Mouse (Mus musculus) limb, embryonic 11.5 days (tissue): ENCODE data around the gene Dpf3. TPM values are rescaled to one million over a fixed set of nuclear protein-coding genes. Genes with fewer than 3 reads are reported as not detected.

Experiments used
- ATAC-seq: fragments of 200-750 bp; cut with Nextera tagmentation; 2 replicates; pipeline ENCODE4 v1.8.0; 2017; ENCODE audit warnings: low read depth; ENCODE audit not compliant: insufficient number of reproducible peaks, low FRiP score, low TSS enrichment
- DNase-seq: peaks from one replicate; pipeline ENCODE4 v3.0.0-alpha.2; 2015; ENCODE audit warnings: low spot score
- H3K27ac ChIP-seq: fragments of 300-500 bp; sonication (generic); replicated peaks from 2 replicates; pipeline ENCODE4 v1.5.1; 2014; ENCODE audit warnings: low read depth, mild to moderate bottlenecking, low read length
- H3K27me3 ChIP-seq: fragments of 300-500 bp; sonication (generic); 2 replicates; pipeline ENCODE4 v1.6.1; 2014; ENCODE audit warnings: mild to moderate bottlenecking, low read length, mixed read lengths; ENCODE audit not compliant: control insufficient read depth, insufficient read depth
- H3K36me3 ChIP-seq: fragments of 300-500 bp; sonication (generic); 2 replicates; pipeline ENCODE4 v1.6.1; 2014; ENCODE audit warnings: mild to moderate bottlenecking, low read length, moderate library complexity, mixed read lengths; ENCODE audit not compliant: control insufficient read depth, insufficient read depth
- H3K4me1 ChIP-seq: fragments of 300-500 bp; sonication (generic); 2 replicates; pipeline ENCODE4 v1.6.1; 2014; ENCODE audit warnings: low read length, mixed read lengths; ENCODE audit not compliant: control insufficient read depth, insufficient read depth
- H3K4me2 ChIP-seq: fragments of 300-500 bp; sonication (generic); 2 replicates; pipeline ENCODE4 v1.6.1; 2014; ENCODE audit warnings: low read depth, mild to moderate bottlenecking, moderate library complexity; ENCODE audit not compliant: severe bottlenecking
- H3K4me3 ChIP-seq: fragments of 300-500 bp; sonication (generic); 2 replicates; pipeline ENCODE4 v1.5.1; 2014; ENCODE audit warnings: low read depth, low read length
- H3K9ac ChIP-seq: fragments of 300-500 bp; sonication (generic); 2 replicates; pipeline ENCODE4 v1.6.1; 2014; ENCODE audit warnings: mild to moderate bottlenecking, low read length
- H3K9me3 ChIP-seq: fragments of 300-500 bp; sonication (generic); 2 replicates; pipeline ENCODE4 v1.6.1; 2016; ENCODE audit warnings: low read length; ENCODE audit not compliant: control insufficient read depth
- WGBS: fragments of 180-500 bp; shearing (Covaris S2); extraction: QIAGEN DNeasy Blood & Tissue Kit; methylation state at CpG from one replicate; pipeline ENCODE4 v1.1.7; 2014; 5-methylcytosine and 5-hydroxymethylcytosine counted together
- polyA plus RNA-seq: library from polyadenylated mRNA; unstranded; fragments of >200 nt; fragmentation: Nextera tagmentation; extraction: Ambion mirVana; gene quantifications from 2 replicates; pipeline ENCODE4 v1.2.1, GENCODE M21; 2014

Dpf3 gene
- polyA plus RNA-seq, 1 experiment from 2014 or later, result 3.6 TPM

GRCm38 (mm10) chr12:83485911-83486670, 1.4 kb downstream of the Dpf3 start:
- Histone ChIP-seq H3K27ac (no peak overlapping the region), H3K4me1 (peaks cover 14% of the 10 kb centered on the region), H3K4me2 (peak overlapping the region; percentile 99), H3K9ac (peak overlapping the region; percentile 48), H3K27me3 (peaks cover 20% of the 10 kb centered on the region), H3K4me3 (peak overlapping the region; percentile 68), H3K9me3 (no peaks in the 10 kb centered on the region), H3K36me3 (no peaks in the 10 kb centered on the region)
- WGBS, result under 1% methylated on average over 53 of the region's 53 CpGs
- ATAC-seq (no peak), DNase-seq (peak; percentile 57)

GRCm38 (mm10) chr12:83484855-83485745, 2.4 kb downstream of the Dpf3 start:
- Histone ChIP-seq H3K9ac (no peak overlapping the region; the same call in 1 of the 2 replicates), H3K4me1 (peaks cover 14% of the 10 kb centered on the region), H3K36me3 (no peaks in the 10 kb centered on the region), H3K9me3 (no peaks in the 10 kb centered on the region), H3K27ac (no peak overlapping the region), H3K4me3 (peak overlapping the region; percentile 68), H3K4me2 (peak overlapping the region; percentile 99), H3K27me3 (peaks cover 20% of the 10 kb centered on the region)
- peak; percentile 46 for DNase-seq
- ATAC-seq, result no peak
- under 1% methylated on average over 24 of the region's 24 CpGs for WGBS

DNA sequence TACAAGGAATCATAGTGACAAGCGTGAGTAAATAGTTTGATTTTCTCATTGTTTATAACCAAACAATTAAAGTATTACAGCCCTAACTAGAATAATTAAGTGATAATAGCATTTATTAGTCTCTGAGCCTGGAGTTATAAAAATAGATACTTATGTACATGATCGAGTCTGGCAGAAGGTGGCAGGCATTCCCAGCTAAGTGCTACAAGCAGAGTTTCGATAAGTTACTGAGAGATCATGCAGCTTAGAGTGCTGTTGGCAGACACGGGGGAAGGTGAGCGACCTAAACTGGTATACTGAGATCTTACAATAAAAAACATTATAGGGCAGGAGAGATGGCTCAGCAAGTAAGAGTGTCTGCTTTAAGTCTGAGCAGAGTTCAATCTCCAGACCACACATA, 3.9 kb downstream of the Dpf3 start:
- WGBS, result 60% methylated on average over 5 of the region's 5 CpGs
- DNase-seq, result no peak
- H3K27ac ChIP-seq, result no peak overlapping the region
- no peak for ATAC-seq
- no peaks in the 10 kb centered on the region for H3K36me3 ChIP-seq
- peaks cover 11% of the 10 kb centered on the region for H3K4me1 ChIP-seq
- H3K27me3 ChIP-seq, result peaks cover 20% of the 10 kb centered on the region
- no peak overlapping the region for H3K9ac ChIP-seq
- H3K4me3 ChIP-seq, result no peak overlapping the region
- no peak overlapping the region for H3K4me2 ChIP-seq
- no peaks in the 10 kb centered on the region for H3K9me3 ChIP-seq

DNA sequence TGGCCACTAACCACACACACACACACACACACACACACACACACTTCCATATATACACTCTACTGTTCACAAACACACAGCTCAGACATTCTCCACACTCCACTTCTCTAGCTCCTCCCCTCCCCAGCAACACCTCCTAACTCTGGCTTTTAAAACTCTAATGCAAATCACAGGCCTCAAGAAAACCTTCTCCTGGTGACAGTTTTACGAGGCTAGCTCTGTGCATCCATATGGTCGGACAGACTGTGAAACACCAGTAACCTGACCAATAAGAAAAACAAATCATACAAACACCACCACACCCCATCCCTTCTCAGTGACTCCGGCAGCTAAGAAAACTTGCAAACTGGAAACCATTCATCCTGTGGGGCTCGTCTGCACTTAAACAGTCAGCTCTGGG, 6.1 kb downstream of the Dpf3 start:
- Histone ChIP-seq H3K9ac (no peak overlapping the region), H3K4me2 (no peak overlapping the region), H3K4me1 (peaks cover 8% of the 10 kb centered on the region), H3K9me3 (no peaks in the 10 kb centered on the region), H3K4me3 (no peak overlapping the region), H3K27me3 (peaks cover 18% of the 10 kb centered on the region), H3K36me3 (no peaks in the 10 kb centered on the region), H3K27ac (0 out of 2 replicates have a peak overlapping the region, but pooled peaks have one; percentile 39)
- 14% methylated on average over 4 of the region's 4 CpGs for WGBS
- DNase-seq (peak; percentile 73), ATAC-seq (peak; percentile 88)

DNA sequence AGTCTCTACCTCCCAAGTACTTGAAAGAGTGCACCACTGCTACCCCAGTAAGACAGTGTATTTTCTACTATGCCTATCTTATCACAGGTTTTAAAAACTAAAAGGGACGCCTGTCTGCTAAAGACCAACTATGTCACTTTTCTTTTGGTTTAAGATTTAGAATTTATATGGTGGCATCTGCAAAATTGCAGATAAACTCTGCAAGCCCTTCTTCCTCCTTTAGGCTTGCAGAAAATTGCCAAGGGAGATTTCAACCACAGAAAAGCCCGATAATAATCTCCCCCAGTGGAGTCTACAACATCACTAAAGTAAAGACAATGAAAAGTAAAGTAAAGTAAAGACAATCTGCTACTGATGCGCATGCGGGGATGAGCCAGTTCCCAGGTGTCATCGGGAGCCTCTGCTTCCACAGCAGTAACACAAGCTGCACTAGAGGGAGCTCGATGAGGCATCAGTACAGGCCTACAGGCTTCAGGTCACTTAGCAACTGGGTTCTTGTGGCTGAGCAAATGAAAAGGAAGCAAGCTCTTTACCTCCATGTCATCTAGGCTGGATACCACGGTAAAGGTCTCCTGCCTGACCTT, 7.6 kb downstream of the Dpf3 start:
- Histone ChIP-seq H3K36me3 (no peaks in the 10 kb centered on the region), H3K9ac (no peak overlapping the region), H3K27ac (no peak overlapping the region), H3K9me3 (no peaks in the 10 kb centered on the region), H3K4me3 (no peak overlapping the region), H3K4me2 (no peak overlapping the region), H3K27me3 (peaks cover 7% of the 10 kb centered on the region), H3K4me1 (peaks cover under 1% of the 10 kb centered on the region; the same call in 1 of the 2 replicates)
- no peak for DNase-seq
- ATAC-seq, result no peak
- WGBS, result 78% methylated on average over 7 of the region's 7 CpGs

DNA sequence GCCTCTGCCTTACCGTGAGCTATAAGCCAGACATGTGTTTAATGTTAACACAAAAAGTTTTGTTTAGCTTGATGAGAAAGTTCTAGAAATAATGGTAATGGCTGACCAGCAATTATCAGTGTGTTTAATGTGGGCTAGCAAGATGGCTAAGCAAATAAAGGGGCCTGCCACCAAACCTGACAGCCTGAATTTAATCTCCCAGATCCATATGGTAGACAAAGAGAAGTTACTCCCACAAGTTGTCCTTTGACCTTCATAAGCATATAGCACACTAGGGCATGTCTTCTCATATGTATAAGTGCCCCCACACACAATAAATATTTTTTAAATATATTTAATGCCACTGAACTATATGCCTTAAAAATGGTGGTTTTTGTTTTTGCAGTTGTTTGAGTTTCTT, 8.4 kb downstream of the Dpf3 start:
- no peaks in the 10 kb centered on the region for H3K36me3 ChIP-seq
- H3K27me3 ChIP-seq, result peaks cover 3% of the 10 kb centered on the region; the same call in 1 of the 2 replicates
- no peak overlapping the region for H3K4me2 ChIP-seq
- H3K9me3 ChIP-seq, result no peaks in the 10 kb centered on the region
- DNase-seq (no peak), ATAC-seq (no peak)
- WGBS, result 68% methylated on average over 1 of the region's 1 CpGs
- H3K27ac ChIP-seq, result no peak overlapping the region
- H3K9ac ChIP-seq, result no peak overlapping the region
- peaks cover under 1% of the 10 kb centered on the region; the same call in 1 of the 2 replicates for H3K4me1 ChIP-seq
- no peak overlapping the region for H3K4me3 ChIP-seq

- ATAC-seq (no peak), DNase-seq (no peak)
- Histone ChIP-seq H3K4me3 (no peak overlapping the region), H3K27ac (no peak overlapping the region), H3K36me3 (no peaks in the 10 kb centered on the region), H3K9me3 (no peaks in the 10 kb centered on the region), H3K27me3 (no peaks in the 10 kb centered on the region), H3K4me2 (no peak overlapping the region), H3K9ac (no peak overlapping the region), H3K4me1 (peaks cover 3% of the 10 kb centered on the region; the same call in 1 of the 2 replicates)
- 87% methylated on average over 10 of the region's 10 CpGs for WGBS
These were observed 11.2 kb downstream of the Dpf3 start for GRCm38 (mm10) chr12:83476277-83476676.

GRCm38 (mm10) chr12:83475419-83475818, 12.1 kb downstream of the Dpf3 start:
- WGBS, result 53% methylated on average over 6 of the region's 6 CpGs
- H3K4me1 ChIP-seq, result peaks cover 3% of the 10 kb centered on the region; the same call in 1 of the 2 replicates
- H3K27me3 ChIP-seq, result no peaks in the 10 kb centered on the region
- no peak overlapping the region for H3K9ac ChIP-seq
- H3K36me3 ChIP-seq, result no peaks in the 10 kb centered on the region
- ATAC-seq (no peak), DNase-seq (no peak)
- no peak overlapping the region for H3K4me2 ChIP-seq
- no peaks in the 10 kb centered on the region for H3K9me3 ChIP-seq
- no peak overlapping the region for H3K27ac ChIP-seq
- no peak overlapping the region for H3K4me3 ChIP-seq
